Mouse (Mus musculus) c-Kit-positive CD71-positive TER-119-positive erythroid progenitor cells, embryonic 14.5 days (primary cell): ENCODE results near the gene Dpm3.

Source experiments
- DNase-seq: peaks from one replicate; pipeline ENCODE4 v3.0.0-alpha.2; 2013; ENCODE audit warnings: low spot score

Gene Dpm3

GRCm38 (mm10) chr3:89231772-89232275, 27.3 kb upstream of the Dpm3 start:
- no peak for DNase-seq

- no peak for DNase-seq
These were observed 26.5 kb upstream of the Dpm3 start for GRCm38 (mm10) chr3:89232614-89233013.

- DNase-seq: no peak
These were observed 25.5 kb upstream of the Dpm3 start for GRCm38 (mm10) chr3:89233562-89234110.

GRCm38 (mm10) chr3:89236516-89236915, 22.6 kb upstream of the Dpm3 start:
- no peak for DNase-seq

GRCm38 (mm10) chr3:89237682-89238081, 21.5 kb upstream of the Dpm3 start:
- no peak for DNase-seq

GRCm38 (mm10) chr3:89238494-89238893, 20.7 kb upstream of the Dpm3 start:
- no peak for DNase-seq

- peak; percentile 59 for DNase-seq
These were observed 16.7 kb upstream of the Dpm3 start for GRCm38 (mm10) chr3:89242331-89242895.

GRCm38 (mm10) chr3:89243609-89244008, 15.5 kb upstream of the Dpm3 start:
- no peak for DNase-seq

GRCm38 (mm10) chr3:89244158-89244981, 14.8 kb upstream of the Dpm3 start:
- DNase-seq: no peak

- DNase-seq: no peak
These were observed 14.0 kb upstream of the Dpm3 start for GRCm38 (mm10) chr3:89244982-89245687.

- DNase-seq: peak; percentile 35
These were observed 13.4 kb upstream of the Dpm3 start, which contains the start of gene Krtcap2 for GRCm38 (mm10) chr3:89245688-89246171. Gene Krtcap2, plus strand, starts transcription at chr3:89245966.

- DNase-seq: peak; percentile 88
These were observed 12.7 kb upstream of the Dpm3 start, which contains the start of gene Trim46 for GRCm38 (mm10) chr3:89246261-89247100. Gene Trim46, minus strand, starts transcription at chr3:89246309.

- no peak for DNase-seq
These were observed 11.7 kb upstream of the Dpm3 start for GRCm38 (mm10) chr3:89247466-89247865.

GRCm38 (mm10) chr3:89250435-89251040, 8.6 kb upstream of the Dpm3 start:
- peak; percentile 59 for DNase-seq

- no peak for DNase-seq
These were observed 7.7 kb upstream of the Dpm3 start for GRCm38 (mm10) chr3:89251365-89251895.

- DNase-seq: peak; percentile 35
These were observed 4.2 kb upstream of the Dpm3 start for GRCm38 (mm10) chr3:89254994-89255393.

GRCm38 (mm10) chr3:89256177-89256576, 3.0 kb upstream of the Dpm3 start:
- no peak for DNase-seq

- DNase-seq: no peak
These were observed 1.1 kb downstream of the Dpm3 start for GRCm38 (mm10) chr3:89260211-89260610.

- DNase-seq: no peak
These were observed 3.3 kb downstream of the Dpm3 start for GRCm38 (mm10) chr3:89262417-89262816.

- peak; percentile 78 for DNase-seq
These were observed 7.3 kb downstream of the Dpm3 start for GRCm38 (mm10) chr3:89266439-89266893.
